Mouse (Mus musculus) layer of hippocampus, adult 9-11 months (tissue): ENCODE measurements at regions not wholly inside any gene's neighbourhood (a gene's known extent, or its start where the extent isn't known, plus 50 kb on each side); places are given as distances from the start of the nearest gene placed in this dataset.
A peak's percentile ranks its signal among the peaks of the same experiment; 100 is the strongest.

Experiments
- DNase-seq: peaks from one replicate; pipeline ENCODE4 v3.0.0; 2022

- DNase-seq, result no peak
These were observed 2310.3 kb upstream of the Lrrc6 start for GRCm38 (mm10) chr15:68811041-68811440.

- DNase-seq, result peak; percentile 29
These were observed 2309.9 kb upstream of the Lrrc6 start for GRCm38 (mm10) chr15:68810593-68810992.

- no peak for DNase-seq
These were observed 2307.5 kb upstream of the Lrrc6 start for GRCm38 (mm10) chr15:68808175-68808574.

GRCm38 (mm10) chr15:68804254-68804653 lies 2303.5 kb upstream of the Lrrc6 start:
- DNase-seq, result no peak

GRCm38 (mm10) chr15:68801763-68802162 lies 2301.1 kb upstream of the Lrrc6 start:
- DNase-seq, result no peak

- no peak for DNase-seq
These were observed 2296.7 kb upstream of the Lrrc6 start for GRCm38 (mm10) chr15:68797406-68797805.

GRCm38 (mm10) chr15:68795239-68795960 lies 2294.7 kb upstream of the Lrrc6 start:
- peak; percentile 61 for DNase-seq

- no peak for DNase-seq
These were observed 2259.2 kb upstream of the Lrrc6 start for GRCm38 (mm10) chr15:68759948-68760347.

- DNase-seq, result no peak
These were observed 2254.5 kb upstream of the Lrrc6 start for GRCm38 (mm10) chr15:68755255-68755654.

GRCm38 (mm10) chr15:68754834-68755233 lies 2254.1 kb upstream of the Lrrc6 start:
- peak; percentile 78 for DNase-seq

GRCm38 (mm10) chr15:68739344-68739743 lies 2238.6 kb upstream of the Lrrc6 start:
- peak; percentile 67 for DNase-seq

GRCm38 (mm10) chr15:68721250-68721649 lies 2220.5 kb upstream of the Lrrc6 start:
- DNase-seq, result no peak

- DNase-seq, result peak; percentile 33
These were observed 2218.8 kb upstream of the Lrrc6 start for GRCm38 (mm10) chr15:68719486-68719885.

GRCm38 (mm10) chr15:68714337-68714736 lies 2213.6 kb upstream of the Lrrc6 start:
- DNase-seq, result no peak

- DNase-seq, result no peak
These were observed 2206.6 kb upstream of the Lrrc6 start for GRCm38 (mm10) chr15:68707306-68707705.

GRCm38 (mm10) chr15:68695041-68695650 lies 2194.4 kb upstream of the Lrrc6 start:
- no peak for DNase-seq

- DNase-seq, result no peak
These were observed 2166.8 kb upstream of the Lrrc6 start for GRCm38 (mm10) chr15:68667462-68667861.

GRCm38 (mm10) chr15:68665331-68665730 lies 2164.6 kb upstream of the Lrrc6 start:
- no peak for DNase-seq

GRCm38 (mm10) chr15:68656722-68657121 lies 2156.0 kb upstream of the Lrrc6 start:
- no peak for DNase-seq

- DNase-seq, result no peak
These were observed 2154.3 kb upstream of the Lrrc6 start for GRCm38 (mm10) chr15:68655046-68655445.

GRCm38 (mm10) chr15:68650609-68651008 lies 2149.9 kb upstream of the Lrrc6 start:
- DNase-seq, result no peak

GRCm38 (mm10) chr15:68650033-68650432 lies 2149.3 kb upstream of the Lrrc6 start:
- DNase-seq, result no peak

- no peak for DNase-seq
These were observed 2146.2 kb upstream of the Lrrc6 start for GRCm38 (mm10) chr15:68646865-68647264.

GRCm38 (mm10) chr15:68644862-68645261 lies 2144.2 kb upstream of the Lrrc6 start:
- peak; percentile 56 for DNase-seq

- no peak for DNase-seq
These were observed 2134.9 kb upstream of the Lrrc6 start for GRCm38 (mm10) chr15:68635633-68636032.
